Mouse (Mus musculus): ENCODE results near the gene Casp3.

- TF ChIP-seq POLR2A (IDR thresholded peaks at IDR 0.05; ENCODE audit: insufficient read depth, low read depth, low read length) (no peak), EP300 (IDR thresholded peaks at IDR 0.05; ENCODE audit: insufficient read depth, low read depth, low read length) (no peak), CTCF (IDR thresholded peaks at IDR 0.05) (no peak)
Observed at GRCm38 (mm10) chr8:46598753-46599152, 18.3 kb upstream of the Casp3 start.

All from heart, adult 2 months (tissue).